Mouse (Mus musculus) neural tube, embryonic 12.5 days (tissue): ENCODE results near the gene Asb4. TPM values are rescaled to one million over a fixed set of nuclear protein-coding genes. Genes with fewer than 3 reads are reported as not detected.

Source experiments
- ATAC-seq: fragments of 200-750 bp; cut with Nextera tagmentation; 2 replicates; pipeline ENCODE4 v1.8.0; 2017; ENCODE audit warnings: low read depth, mild to moderate bottlenecking, moderate TSS enrichment, moderate library complexity; ENCODE audit not compliant: low FRiP score
- H3K27ac ChIP-seq: fragments of 300-500 bp; sonication (generic); 2 replicates; pipeline ENCODE4 v1.5.1; 2016
- H3K27me3 ChIP-seq: fragments of 300-500 bp; sonication (generic); replicated peaks from 2 replicates; pipeline ENCODE4 v1.6.1; 2016; ENCODE audit warnings: mild to moderate bottlenecking
- H3K36me3 ChIP-seq: fragments of 300-500 bp; sonication (generic); 2 replicates; pipeline ENCODE4 v1.6.1; 2016; ENCODE audit warnings: mild to moderate bottlenecking
- H3K4me1 ChIP-seq: fragments of 300-500 bp; sonication (generic); 2 replicates; pipeline ENCODE4 v1.6.1; 2016
- H3K4me2 ChIP-seq: fragments of 300-500 bp; sonication (generic); replicated peaks from 2 replicates; pipeline ENCODE4 v1.6.1; 2016; ENCODE audit warnings: mild to moderate bottlenecking
- H3K4me3 ChIP-seq: fragments of 300-500 bp; sonication (generic); 2 replicates; pipeline ENCODE4 v1.5.1; 2016
- H3K9ac ChIP-seq: fragments of 300-500 bp; sonication (generic); 2 replicates; pipeline ENCODE4 v1.6.1; 2016; ENCODE audit warnings: mild to moderate bottlenecking
- H3K9me3 ChIP-seq: fragments of 300-500 bp; sonication (generic); 2 replicates; pipeline ENCODE4 v1.6.1; 2016; ENCODE audit warnings: mild to moderate bottlenecking
- WGBS: fragments of 180-500 bp; shearing (Covaris S2); methylation state at CpG from one replicate; pipeline ENCODE4 v1.1.7; 2016; 5-methylcytosine and 5-hydroxymethylcytosine counted together
- polyA plus RNA-seq: library from polyadenylated mRNA; unstranded; fragments of >200 nt; fragmentation: Nextera tagmentation; extraction: Ambion mirVana; gene quantifications from 2 replicates; pipeline ENCODE4 v1.2.1, GENCODE M21; 2016

Gene Asb4
- polyA plus RNA-seq, 1 experiment from 2014 or later, result 21.2 TPM

GRCm38 (mm10) chr6:5429562-5429961, 46.4 kb downstream of the Asb4 start:
- Histone ChIP-seq H3K4me3 (no peak overlapping the region), H3K9me3 (no peaks in the 10 kb centered on the region), H3K9ac (no peak overlapping the region), H3K4me2 (no peak overlapping the region), H3K4me1 (no peaks in the 10 kb centered on the region), H3K27me3 (no peaks in the 10 kb centered on the region), H3K27ac (no peak overlapping the region), H3K36me3 (no peaks in the 10 kb centered on the region)
- no peak for ATAC-seq
- WGBS, result 96% methylated on average over 4 of the region's 4 CpGs

GRCm38 (mm10) chr6:5429982-5430550, 46.9 kb downstream of the Asb4 start:
- no peak for ATAC-seq

GRCm38 (mm10) chr6:5433887-5434286, 50.7 kb downstream of the Asb4 start:
- no peak overlapping the region for H3K4me3 ChIP-seq
- WGBS, result 80% methylated on average over 2 of the region's 2 CpGs
- H3K9me3 ChIP-seq, result no peaks in the 10 kb centered on the region
- H3K4me1 ChIP-seq, result no peaks in the 10 kb centered on the region
- no peaks in the 10 kb centered on the region for H3K27me3 ChIP-seq
- no peak overlapping the region for H3K9ac ChIP-seq
- H3K4me2 ChIP-seq, result no peak overlapping the region
- ATAC-seq, result no peak
- H3K36me3 ChIP-seq, result no peaks in the 10 kb centered on the region
- no peak overlapping the region for H3K27ac ChIP-seq

More at GRCm38 (mm10) chr6:5429982-5430550, 46.9 kb downstream of the Asb4 start:
- no peaks in the 10 kb centered on the region for H3K4me1 ChIP-seq
- H3K9me3 ChIP-seq, result no peaks in the 10 kb centered on the region
- H3K36me3 ChIP-seq, result no peaks in the 10 kb centered on the region
- H3K4me3 ChIP-seq, result no peak overlapping the region
- no peak overlapping the region for H3K27ac ChIP-seq
- 96% methylated on average over 4 of the region's 4 CpGs for WGBS
- H3K27me3 ChIP-seq, result no peaks in the 10 kb centered on the region
- H3K4me2 ChIP-seq, result no peak overlapping the region
- no peak overlapping the region for H3K9ac ChIP-seq

GRCm38 (mm10) chr6:5437757-5438156, 54.6 kb downstream of the Asb4 start:
- WGBS, result 31% methylated on average over 4 of the region's 4 CpGs
- ATAC-seq, result no peak

GRCm38 (mm10) chr6:5441221-5441620, 58.0 kb downstream of the Asb4 start:
- no peak overlapping the region for H3K4me2 ChIP-seq
- WGBS, result 81% methylated on average over 6 of the region's 6 CpGs
- H3K27ac ChIP-seq, result no peak overlapping the region
- ATAC-seq, result no peak
- H3K4me3 ChIP-seq, result no peak overlapping the region
- H3K9ac ChIP-seq, result no peak overlapping the region
- no peaks in the 10 kb centered on the region for H3K4me1 ChIP-seq
- H3K36me3 ChIP-seq, result no peaks in the 10 kb centered on the region
- no peaks in the 10 kb centered on the region for H3K27me3 ChIP-seq
- H3K9me3 ChIP-seq, result no peaks in the 10 kb centered on the region

More at GRCm38 (mm10) chr6:5437757-5438156, 54.6 kb downstream of the Asb4 start:
- Histone ChIP-seq H3K27ac (no peak overlapping the region), H3K9me3 (no peaks in the 10 kb centered on the region), H3K27me3 (no peaks in the 10 kb centered on the region), H3K4me2 (no peak overlapping the region), H3K9ac (no peak overlapping the region), H3K4me3 (no peak overlapping the region), H3K4me1 (no peaks in the 10 kb centered on the region), H3K36me3 (no peaks in the 10 kb centered on the region)

GRCm38 (mm10) chr6:5442316-5443085, 59.3 kb downstream of the Asb4 start:
- no peak overlapping the region for H3K27ac ChIP-seq
- WGBS, result 17% methylated on average over 14 of the region's 14 CpGs
- no peaks in the 10 kb centered on the region for H3K36me3 ChIP-seq
- no peaks in the 10 kb centered on the region for H3K4me1 ChIP-seq
- H3K9me3 ChIP-seq, result no peaks in the 10 kb centered on the region
- H3K27me3 ChIP-seq, result no peaks in the 10 kb centered on the region
- H3K4me3 ChIP-seq, result no peak overlapping the region
- no peak for ATAC-seq
- no peak overlapping the region for H3K9ac ChIP-seq
- peak overlapping the region; percentile 22; the same call in 1 of the 2 replicates for H3K4me2 ChIP-seq

- no peaks in the 10 kb centered on the region for H3K27me3 ChIP-seq
- no peak overlapping the region for H3K9ac ChIP-seq
- 0 out of 2 replicates have a peak overlapping the region, but pooled peaks have one; percentile 22 for H3K4me2 ChIP-seq
- no peak for ATAC-seq
- 41% methylated on average over 13 of the region's 13 CpGs for WGBS
- no peaks in the 10 kb centered on the region for H3K9me3 ChIP-seq
- H3K27ac ChIP-seq, result no peak overlapping the region
- no peaks in the 10 kb centered on the region for H3K36me3 ChIP-seq
- no peaks in the 10 kb centered on the region for H3K4me1 ChIP-seq
- H3K4me3 ChIP-seq, result no peak overlapping the region
These were observed 60.1 kb downstream of the Asb4 start for GRCm38 (mm10) chr6:5443104-5443863.

- 90% methylated on average over 5 of the region's 5 CpGs for WGBS
- Histone ChIP-seq H3K4me1 (no peaks in the 10 kb centered on the region), H3K27ac (no peak overlapping the region), H3K36me3 (no peaks in the 10 kb centered on the region), H3K9me3 (no peaks in the 10 kb centered on the region), H3K27me3 (no peaks in the 10 kb centered on the region), H3K9ac (no peak overlapping the region), H3K4me3 (no peak overlapping the region), H3K4me2 (no peak overlapping the region)
- no peak for ATAC-seq
These were observed 61.2 kb downstream of the Asb4 start for GRCm38 (mm10) chr6:5444331-5444898.

GRCm38 (mm10) chr6:5447013-5447412, 63.8 kb downstream of the Asb4 start:
- no peak overlapping the region for H3K27ac ChIP-seq
- no peak overlapping the region for H3K9ac ChIP-seq
- H3K4me2 ChIP-seq, result no peak overlapping the region
- H3K9me3 ChIP-seq, result no peaks in the 10 kb centered on the region
- H3K4me3 ChIP-seq, result no peak overlapping the region
- ATAC-seq, result no peak
- no peaks in the 10 kb centered on the region for H3K4me1 ChIP-seq
- H3K36me3 ChIP-seq, result no peaks in the 10 kb centered on the region
- no peaks in the 10 kb centered on the region for H3K27me3 ChIP-seq
- 93% methylated on average over 4 of the region's 4 CpGs for WGBS

GRCm38 (mm10) chr6:5447546-5447945, 64.4 kb downstream of the Asb4 start:
- Histone ChIP-seq H3K27me3 (no peaks in the 10 kb centered on the region), H3K4me3 (no peak overlapping the region), H3K4me1 (no peaks in the 10 kb centered on the region), H3K9me3 (no peaks in the 10 kb centered on the region), H3K9ac (no peak overlapping the region), H3K4me2 (no peak overlapping the region), H3K27ac (no peak overlapping the region), H3K36me3 (no peaks in the 10 kb centered on the region)
- ATAC-seq, result peak; percentile 59; the same call in 1 of the 2 replicates
- WGBS, result 46% methylated on average over 6 of the region's 6 CpGs

- Histone ChIP-seq H3K27ac (no peak overlapping the region), H3K9ac (no peak overlapping the region), H3K36me3 (no peaks in the 10 kb centered on the region), H3K4me3 (no peak overlapping the region), H3K27me3 (no peaks in the 10 kb centered on the region), H3K4me1 (no peaks in the 10 kb centered on the region), H3K9me3 (no peaks in the 10 kb centered on the region), H3K4me2 (no peak overlapping the region)
- no peak for ATAC-seq
- 65% methylated on average over 4 of the region's 4 CpGs for WGBS
These were observed 65.2 kb downstream of the Asb4 start for GRCm38 (mm10) chr6:5448396-5448795.

- 95% methylated on average over 5 of the region's 5 CpGs for WGBS
- Histone ChIP-seq H3K27me3 (no peaks in the 10 kb centered on the region), H3K27ac (no peak overlapping the region), H3K9ac (no peak overlapping the region), H3K9me3 (no peaks in the 10 kb centered on the region), H3K4me1 (no peaks in the 10 kb centered on the region), H3K36me3 (no peaks in the 10 kb centered on the region), H3K4me3 (no peak overlapping the region), H3K4me2 (no peak overlapping the region)
- ATAC-seq, result no peak
These were observed 66.7 kb downstream of the Asb4 start for GRCm38 (mm10) chr6:5449878-5450277.
